Mouse (Mus musculus): ENCODE measurements around the gene Psors1c2.

GRCm38 (mm10) chr17:35507556-35508260, 25.3 kb upstream of the Psors1c2 start:
- TF ChIP-seq CTCF (IDR thresholded peaks at IDR 0.05; ENCODE audit: insufficient read depth, low read depth, low read length), result no peak
- no peak for TF ChIP-seq POLR2A (IDR thresholded peaks at IDR 0.05; ENCODE audit: insufficient read depth, low read depth, low read length)

Measured in olfactory bulb, adult 2 months (tissue).